Mouse (Mus musculus) adipocyte (in vitro differentiated cells): ENCODE data around the gene Tnfaip8l1.

Experiments used
- DNase-seq: peaks from one replicate; pipeline ENCODE4 v3.0.0-alpha.2; 2016; ENCODE audit warnings: low spot score

Tnfaip8l1 gene

DNA sequence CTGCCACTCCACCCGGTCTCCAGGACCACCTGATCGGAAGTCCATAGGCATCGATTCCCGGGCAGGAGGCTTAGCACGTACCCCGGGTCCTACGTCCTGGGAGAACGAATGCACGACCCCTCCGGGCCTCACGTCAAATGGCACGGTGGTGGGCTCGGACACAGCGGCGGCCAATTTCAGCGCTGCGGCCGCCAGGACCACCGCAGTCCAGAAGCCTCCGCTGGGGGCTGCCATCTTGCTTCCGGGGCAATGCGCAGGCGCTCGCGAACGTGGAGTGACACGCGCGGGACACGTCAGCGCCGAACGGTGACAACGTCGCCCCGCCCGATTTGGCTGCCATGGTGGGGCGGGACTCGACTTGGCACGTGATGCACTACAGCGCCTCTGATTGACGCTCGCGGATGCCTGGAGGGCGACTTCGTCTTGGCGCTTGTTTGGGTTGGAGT is 21.4 kb downstream of the Tnfaip8l1 start, which contains the start of gene Mydgf:
Mydgf (minus strand) TSS at position 263 of the 446 bp plus-strand sequence.
- DNase-seq, result peak; percentile 96

GRCm38 (mm10) chr17:56185281-56186141 is 23.2 kb downstream of the Tnfaip8l1 start:
- DNase-seq, result peak; percentile 72

- DNase-seq, result peak; percentile 25
Observed at GRCm38 (mm10) chr17:56191266-56191665, 29.0 kb downstream of the Tnfaip8l1 start.

- no peak for DNase-seq
Observed at GRCm38 (mm10) chr17:56194357-56194756, 32.1 kb downstream of the Tnfaip8l1 start.

- DNase-seq, result no peak
Observed at GRCm38 (mm10) chr17:56194765-56195164, 32.5 kb downstream of the Tnfaip8l1 start.

DNA sequence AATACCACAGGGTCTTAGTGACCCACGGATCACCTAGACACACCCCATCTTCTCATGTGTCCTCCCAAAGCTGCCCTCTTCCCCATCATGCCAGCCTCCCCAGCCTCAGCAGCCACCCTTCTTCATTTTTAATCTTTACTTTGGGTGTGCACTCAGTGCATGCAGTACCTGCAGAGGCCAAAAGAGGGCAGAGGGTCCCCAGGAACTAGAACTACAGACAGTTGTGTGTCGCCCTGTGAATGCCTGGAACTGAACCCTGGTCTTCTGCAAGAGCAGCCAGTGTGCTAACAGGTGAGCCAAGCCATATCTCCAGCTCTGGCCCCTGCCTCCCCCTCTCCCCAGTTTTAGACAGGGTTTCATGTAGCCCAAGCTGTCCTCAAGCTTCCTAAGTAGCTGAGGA is 34.6 kb downstream of the Tnfaip8l1 start:
- peak; percentile 18 for DNase-seq

- DNase-seq, result no peak
Observed at GRCm38 (mm10) chr17:56200586-56200985, 38.3 kb downstream of the Tnfaip8l1 start.

DNA sequence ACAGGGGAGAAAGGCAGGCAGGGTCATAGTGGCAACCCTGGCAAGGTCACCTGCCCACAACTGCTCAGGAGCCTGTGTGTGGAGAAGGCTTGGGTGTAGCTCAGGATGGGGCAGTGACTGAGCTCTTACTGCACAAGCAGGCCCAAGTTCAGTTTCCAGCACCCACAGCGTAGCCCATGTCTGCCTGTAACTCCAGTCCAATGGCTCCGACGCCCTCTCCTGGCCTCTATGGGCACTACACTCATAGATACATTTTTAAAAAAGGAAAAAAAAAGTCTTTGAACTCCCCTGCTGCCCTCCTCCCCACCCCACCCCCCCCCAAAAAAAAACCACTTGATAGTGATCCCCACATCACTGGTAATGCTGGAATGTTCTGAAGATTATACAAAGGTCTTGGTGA is 39.4 kb downstream of the Tnfaip8l1 start:
- no peak for DNase-seq

GRCm38 (mm10) chr17:56202476-56202875 is 40.2 kb downstream of the Tnfaip8l1 start:
- no peak for DNase-seq

DNA sequence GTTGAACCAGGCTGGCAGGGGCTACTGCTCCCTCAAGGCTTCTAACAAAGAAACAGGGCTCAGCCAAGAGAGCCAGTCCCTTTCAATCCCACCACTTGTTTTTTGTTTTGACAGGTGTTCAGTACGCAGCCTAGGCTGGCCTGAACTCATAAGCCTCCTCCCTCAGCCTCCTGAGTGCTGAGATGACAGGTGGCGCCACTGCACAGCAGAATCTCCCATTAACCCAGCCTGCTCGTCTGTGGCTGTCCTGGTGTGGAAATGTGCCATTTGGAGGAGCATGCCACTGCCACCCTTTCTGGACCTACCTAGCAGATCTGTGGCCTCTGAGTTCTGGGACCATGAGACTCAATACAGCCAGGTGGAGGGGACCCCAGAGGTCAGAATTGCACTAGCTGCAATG is 41.5 kb downstream of the Tnfaip8l1 start:
- DNase-seq, result peak; percentile 39

DNA sequence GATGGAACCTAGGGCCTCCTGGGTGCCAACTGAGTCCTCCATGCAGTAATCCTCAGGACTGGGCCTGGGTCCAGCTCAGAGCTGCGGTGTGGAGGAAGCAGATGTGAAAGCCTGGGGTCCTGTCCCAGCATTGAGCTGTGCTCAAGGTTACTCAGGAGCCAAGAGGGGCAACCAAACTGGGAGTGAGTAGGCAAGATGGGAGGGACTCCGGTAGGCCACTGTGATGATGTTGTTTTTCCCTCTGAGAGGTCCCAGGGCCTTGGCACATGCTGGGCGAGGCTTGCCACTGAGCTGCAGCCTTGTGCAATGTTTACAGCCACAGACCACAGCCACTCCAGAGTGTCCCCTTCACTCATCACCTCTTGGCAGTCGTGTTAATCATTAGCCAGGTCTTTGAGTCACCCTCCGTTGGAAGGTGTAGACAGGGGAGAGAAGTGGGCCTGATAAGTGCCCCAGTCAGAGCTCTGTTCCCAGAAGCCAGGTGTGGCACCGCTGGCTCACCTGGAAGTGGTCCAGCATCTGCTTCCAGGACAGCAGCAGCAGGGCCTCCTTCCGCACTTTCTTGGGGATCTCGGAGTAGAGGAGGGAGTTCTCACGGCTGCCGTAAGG is 44.1 kb downstream of the Tnfaip8l1 start:
- no peak for DNase-seq

GRCm38 (mm10) chr17:56206986-56207674 is 44.9 kb downstream of the Tnfaip8l1 start:
- no peak for DNase-seq

DNA sequence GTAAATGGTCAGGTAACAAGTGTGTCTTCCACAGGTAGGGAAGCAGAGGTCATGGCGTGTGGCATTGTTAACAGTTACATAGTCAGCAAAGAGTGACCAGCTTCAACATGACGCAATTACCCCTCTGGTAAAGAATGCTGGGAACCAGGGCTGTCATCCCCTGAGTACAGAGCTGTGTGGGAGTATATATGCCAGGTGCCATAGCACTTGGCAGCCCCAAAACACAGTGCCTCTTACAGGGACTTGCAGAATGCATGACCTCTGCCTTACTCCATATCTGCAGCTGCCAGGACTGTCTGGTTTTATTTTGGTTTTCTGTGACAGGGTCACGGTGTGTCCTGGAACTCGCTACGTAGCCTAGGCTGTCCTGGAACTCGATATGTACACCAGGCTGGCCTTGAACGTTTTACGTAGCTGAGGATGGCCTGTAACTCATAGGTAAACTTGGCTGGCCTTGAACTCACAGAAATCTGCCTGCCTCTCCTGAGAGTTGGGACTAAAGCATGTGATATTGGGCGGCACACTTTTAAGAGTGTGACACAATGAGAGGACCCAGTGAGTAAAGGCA is 45.8 kb downstream of the Tnfaip8l1 start:
- peak; percentile 53 for DNase-seq

DNA sequence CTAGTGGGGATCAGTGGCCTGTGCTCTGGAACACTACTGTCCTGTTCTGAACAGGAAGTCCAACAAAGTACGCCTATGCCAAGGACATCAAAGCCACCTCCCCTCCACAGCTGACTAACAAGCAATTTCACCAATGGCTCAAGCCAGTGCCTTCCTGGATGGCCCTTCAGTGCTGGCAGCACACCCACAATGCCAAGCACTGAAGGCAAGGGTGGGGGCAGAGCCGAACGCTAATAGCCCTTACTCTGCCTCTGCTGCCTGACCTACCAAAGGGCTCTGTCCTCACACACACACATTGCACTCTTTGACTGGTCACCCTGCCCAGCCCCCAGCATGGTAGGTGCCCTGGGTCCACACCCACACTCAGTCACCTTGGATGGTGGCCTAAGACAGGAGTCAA is 46.5 kb downstream of the Tnfaip8l1 start:
- DNase-seq, result no peak

DNA sequence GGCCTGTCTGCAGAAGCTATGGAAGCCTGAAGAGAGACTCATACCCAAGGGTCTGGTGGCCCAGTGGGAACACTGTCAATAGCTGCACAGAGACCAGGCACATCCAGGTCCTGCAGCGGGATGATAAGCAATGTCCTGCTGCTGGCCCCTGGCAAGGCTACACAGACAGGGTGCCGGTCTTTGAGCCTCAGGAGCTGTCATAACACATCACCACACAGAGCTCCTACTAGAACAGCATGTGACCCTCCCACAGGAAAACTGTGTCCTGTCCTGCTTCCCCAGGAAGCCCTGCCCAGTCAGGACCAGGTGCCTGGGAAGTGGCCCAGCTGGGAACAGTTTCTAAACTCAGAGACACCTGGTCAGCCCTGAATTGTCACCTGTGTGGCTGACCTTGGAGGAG is 48.8 kb downstream of the Tnfaip8l1 start:
- DNase-seq, result no peak

DNA sequence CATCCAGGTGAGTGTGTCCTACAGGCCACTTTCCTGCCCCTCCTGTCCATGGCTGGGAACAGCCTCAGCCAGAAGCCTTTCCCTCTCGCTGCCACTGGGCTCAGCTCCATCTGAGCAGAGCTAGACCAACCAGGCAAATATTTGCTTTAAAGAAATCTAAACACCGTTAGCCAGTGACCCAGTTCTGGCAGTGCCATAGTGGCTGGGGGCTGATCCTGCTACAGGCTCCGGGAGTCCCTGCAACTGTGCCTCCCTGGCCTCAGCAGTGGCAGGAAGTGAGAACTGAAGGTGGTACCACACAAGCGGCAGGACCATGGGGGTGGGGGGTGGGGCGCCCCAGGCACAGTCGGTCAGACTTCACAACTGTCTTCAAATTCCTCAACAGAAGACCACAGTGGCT is 50.4 kb downstream of the Tnfaip8l1 start:
- no peak for DNase-seq

DNA sequence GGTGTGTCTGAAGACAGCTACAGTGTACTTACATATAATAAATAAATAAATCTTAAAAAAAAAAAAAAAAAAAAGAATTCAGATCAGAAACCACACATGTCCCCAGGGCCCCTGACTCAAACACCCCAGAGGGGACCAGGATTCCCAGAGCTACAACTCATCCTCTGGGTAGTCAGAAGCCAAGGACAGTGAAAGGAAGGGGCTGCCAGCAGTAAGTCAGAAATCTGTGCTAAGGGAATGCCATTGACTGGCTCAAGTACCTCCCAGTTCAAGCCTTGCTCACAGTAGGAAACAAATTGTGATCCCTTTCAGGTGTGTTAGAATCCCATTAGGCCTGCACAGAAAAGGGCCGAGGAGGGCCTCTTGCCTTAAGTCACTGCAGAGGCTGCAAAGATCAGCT is 52.0 kb downstream of the Tnfaip8l1 start:
- DNase-seq, result no peak

DNA sequence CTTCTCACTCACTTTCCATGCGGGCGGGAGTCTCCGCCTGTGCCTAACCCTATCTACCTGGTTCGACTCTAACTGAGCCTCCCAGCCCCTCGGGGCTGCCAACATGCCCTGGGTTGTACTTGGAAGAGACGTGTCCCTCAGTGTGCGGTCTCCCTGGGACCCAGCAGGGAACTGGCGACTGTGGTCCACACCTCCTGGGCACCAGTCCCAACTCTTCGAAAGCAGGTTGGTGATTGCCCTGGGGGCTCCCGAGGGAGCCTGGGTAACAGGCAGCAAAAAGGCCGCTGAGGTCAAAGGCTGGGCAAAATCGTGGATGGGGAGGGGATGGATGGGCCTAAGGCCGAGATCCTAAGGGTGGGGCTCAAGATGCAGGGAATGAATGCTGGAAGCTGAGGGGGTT is 55.4 kb downstream of the Tnfaip8l1 start:
- no peak for DNase-seq

DNA sequence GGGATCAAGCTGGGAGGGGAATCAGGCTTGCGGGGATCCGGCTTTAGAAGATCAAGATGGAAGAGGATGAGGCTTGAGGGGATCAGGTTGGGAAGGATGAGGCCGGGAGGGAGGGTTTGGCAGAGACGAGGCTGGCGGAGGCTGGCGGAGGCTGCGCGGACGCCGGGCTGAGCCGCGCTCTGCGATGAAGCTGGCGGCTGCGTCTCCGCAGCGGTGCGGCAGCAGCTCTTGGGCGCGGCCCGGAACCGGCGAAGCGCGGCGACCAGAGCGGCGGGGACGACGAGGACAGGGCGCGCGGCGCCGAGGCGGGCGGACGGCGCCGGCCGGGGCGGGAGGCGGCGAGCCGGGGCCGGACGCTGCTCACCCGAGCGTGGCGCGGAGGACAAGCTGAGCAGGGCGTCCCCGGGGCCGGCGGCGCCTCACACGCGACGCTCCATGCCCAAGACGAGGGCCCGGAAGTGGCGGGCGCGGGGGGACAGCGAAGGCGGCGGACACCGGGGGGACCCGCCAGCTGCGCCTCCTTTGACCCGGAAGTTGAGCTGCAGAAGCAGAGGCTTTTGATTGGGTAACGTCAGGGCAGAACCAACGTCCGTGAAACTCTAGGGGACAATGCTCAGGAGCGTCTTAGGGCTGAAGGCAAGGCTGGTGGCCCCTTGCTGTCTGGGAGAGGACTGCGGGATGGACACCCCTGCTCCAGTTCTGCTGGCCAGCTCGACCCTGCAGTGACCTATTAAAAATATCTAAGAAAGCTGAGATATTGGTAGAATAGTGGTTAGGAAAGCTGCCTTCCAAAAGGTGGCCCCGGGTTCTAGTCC is 56.3 kb downstream of the Tnfaip8l1 start, which contains the start of gene Dpp9:
Dpp9 (minus strand) TSS at position 529 of the 815 bp plus-strand sequence.
- DNase-seq, result peak; percentile 98

DNA sequence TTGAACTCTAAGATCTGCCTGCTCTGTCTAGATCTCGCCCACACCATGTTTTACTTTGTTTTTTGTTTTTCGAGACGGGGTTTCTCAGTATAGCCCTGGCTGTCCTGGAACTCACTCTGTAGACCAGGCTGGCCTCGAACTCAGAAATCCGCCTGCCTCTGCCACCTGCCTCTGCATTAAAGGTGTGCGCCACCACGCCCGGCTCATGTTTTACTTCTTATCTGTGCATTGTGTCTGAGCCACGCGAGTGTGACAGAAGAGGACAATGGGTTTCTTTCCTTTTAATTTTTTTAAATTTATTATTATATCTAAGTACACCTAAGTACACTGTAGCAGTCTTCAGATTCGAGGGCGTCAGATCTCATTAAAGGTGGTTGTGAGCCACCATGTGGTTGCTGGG is 57.0 kb downstream of the Tnfaip8l1 start:
- DNase-seq, result no peak

DNA sequence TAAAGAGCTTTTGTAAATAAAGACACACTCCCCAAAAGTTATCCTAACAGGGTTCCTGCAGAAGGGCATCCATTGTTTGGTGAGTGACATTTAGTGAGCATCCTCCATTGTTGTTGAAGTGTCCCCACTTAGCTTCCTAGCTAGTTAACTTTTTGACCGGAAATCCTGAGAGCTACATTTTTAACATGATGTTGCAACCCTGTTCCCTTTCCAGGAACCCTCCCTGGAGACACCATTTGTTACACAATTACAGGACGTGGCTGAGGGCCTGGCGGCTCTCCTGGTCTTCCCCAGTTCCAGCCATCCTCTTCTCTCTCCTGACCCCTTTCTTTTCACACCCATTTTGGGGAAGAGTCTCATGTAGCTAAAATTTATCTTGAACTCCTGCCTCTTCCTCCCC is 57.5 kb downstream of the Tnfaip8l1 start:
- DNase-seq, result peak; percentile 97
